Mouse (Mus musculus) right cerebral cortex, postnatal 14 days (tissue): ENCODE data around the gene Mef2c.

Experiments
- DNase-seq: peaks from one replicate; pipeline ENCODE4 v3.0.0; 2022

Mef2c gene

DNA sequence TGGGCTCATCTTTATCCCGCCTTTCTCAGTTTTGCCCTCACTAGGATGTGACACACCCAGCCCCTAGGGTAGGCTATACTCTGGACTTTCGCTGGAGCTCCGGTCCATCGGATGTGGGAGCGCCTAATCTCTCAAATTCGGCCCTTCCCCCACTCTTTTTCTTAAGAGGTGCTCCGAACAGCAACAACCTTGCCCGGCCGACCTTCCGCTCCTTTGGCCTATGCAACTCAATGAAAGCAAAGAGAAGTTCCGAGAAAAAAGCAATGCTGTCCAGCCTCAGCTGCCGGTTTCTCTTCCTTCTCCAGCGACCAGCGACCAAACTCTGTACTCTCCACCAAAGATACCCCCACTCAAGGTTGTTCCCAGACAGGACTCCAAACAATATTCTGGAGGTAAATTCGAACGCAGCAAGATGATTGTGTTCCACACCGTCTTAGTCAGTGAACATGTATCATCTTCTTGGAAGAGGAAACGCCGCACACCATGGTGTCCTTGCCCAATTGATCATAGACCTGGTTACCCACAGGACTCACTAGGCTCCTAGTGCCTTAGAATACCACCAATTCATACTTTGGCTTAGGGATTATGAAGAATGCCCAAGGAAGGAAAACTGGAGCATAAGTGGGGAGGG, 209.9 kb downstream of the Mef2c start:
- DNase-seq = no peak

DNA sequence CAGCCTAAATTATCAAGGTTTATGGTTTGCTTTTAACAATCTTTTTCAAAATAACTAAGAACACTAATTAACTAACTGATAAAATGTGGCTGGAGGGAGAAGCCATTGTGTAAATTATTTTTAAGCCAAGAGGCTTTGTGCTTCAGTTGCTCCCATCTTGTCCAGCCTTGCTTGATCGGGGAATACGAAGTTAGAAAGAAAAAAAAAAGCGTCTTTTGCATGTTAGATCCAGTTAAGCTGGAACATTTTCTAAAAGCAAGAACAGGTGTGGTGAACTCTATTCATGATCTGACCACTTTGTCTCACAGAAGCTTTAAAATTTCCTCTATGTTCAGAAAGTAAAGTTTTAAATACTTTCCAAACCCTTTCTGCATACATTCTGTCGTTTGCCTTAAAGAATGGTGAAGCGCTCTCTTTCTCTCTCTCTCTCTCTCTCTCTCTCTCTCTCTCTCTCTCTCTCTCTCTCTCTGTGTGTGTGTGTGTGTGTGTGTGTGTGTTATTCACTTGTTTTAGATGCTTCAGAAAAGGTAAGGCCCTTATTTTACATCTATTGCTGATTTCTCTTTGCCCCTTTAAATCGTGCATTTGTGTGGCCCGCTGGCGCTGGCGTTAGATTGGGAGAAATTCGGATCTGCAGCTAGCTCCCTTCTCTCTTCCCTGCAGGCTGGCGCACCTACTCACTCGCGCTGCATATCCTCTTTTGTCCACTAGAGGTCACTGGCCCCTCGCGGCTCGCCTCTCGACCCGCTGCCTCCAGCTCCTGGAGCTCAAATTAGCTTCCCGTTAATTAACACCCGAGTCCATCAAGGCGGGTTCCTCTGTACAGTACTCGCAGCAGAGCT, 210.9 kb downstream of the Mef2c start:
- peak; percentile 90 for DNase-seq

DNA sequence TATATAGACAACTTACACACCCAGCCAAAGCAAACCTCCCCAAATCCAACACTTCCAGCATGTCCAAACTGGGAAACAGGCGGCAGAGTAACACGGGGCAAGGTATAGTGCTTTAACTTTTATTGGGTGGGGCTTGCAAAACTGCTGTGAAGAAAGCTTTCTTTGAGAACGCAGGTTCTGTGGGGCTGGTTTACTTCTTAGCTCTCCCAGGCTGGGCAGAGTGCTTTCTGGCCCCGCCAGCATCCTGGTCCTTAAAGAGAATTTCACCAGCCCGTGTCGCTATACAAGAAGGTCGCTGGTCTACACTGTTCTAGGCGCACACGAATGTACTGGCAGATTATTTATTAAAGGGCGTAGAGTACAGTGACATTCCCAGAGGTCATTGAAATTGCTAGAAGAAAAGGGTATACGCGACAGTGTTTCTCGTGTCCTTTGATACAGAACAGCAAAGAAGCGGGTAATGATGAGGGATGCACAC, 211.5 kb downstream of the Mef2c start:
- no peak for DNase-seq

DNA sequence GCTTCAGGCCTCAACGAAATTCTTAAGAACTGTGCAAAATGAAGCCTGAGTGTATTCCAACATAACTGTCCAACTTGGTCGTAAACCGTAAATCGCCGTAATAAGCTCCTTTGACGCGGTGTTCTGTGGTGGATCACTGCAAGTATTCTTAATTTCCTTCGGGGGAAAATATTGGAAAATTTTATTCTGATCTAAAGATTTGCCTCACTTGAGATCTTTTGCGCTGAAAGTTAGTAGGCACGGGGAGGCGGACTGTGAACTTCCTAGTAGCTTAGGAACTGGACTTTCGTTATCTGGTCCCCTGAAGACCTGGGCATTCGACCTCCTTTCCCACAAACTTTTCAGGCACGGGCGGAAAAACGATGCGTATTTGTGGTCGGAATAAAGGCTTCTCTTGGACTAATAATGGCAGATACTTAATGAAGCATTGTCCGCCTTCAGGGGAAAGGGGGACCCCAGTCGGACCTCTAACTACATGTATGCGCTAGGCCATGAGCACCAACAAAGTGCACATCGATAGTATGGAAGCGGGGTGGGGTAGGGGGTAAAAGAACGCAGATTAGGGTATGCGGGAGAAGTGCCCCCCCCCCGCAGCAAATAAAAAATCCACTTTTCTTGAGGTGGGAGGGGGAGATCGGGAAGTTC, 212.3 kb downstream of the Mef2c start:
- DNase-seq = no peak
